Mouse (Mus musculus) CD8-positive naive resting alpha-beta T cell, adult 57 days (primary cell): ENCODE measurements around the gene Ammecr1. TPM values are rescaled to one million over a fixed set of nuclear protein-coding genes. Genes with fewer than 3 reads are reported as not detected.

Experiments used
- total RNA-seq: library from RNA; stranded (reverse); gene quantifications from one replicate; pipeline ENCODE4 v1.2.4, GENCODE M21; 2023

Gene Ammecr1
- total RNA-seq: 6.2 TPM

DNA sequence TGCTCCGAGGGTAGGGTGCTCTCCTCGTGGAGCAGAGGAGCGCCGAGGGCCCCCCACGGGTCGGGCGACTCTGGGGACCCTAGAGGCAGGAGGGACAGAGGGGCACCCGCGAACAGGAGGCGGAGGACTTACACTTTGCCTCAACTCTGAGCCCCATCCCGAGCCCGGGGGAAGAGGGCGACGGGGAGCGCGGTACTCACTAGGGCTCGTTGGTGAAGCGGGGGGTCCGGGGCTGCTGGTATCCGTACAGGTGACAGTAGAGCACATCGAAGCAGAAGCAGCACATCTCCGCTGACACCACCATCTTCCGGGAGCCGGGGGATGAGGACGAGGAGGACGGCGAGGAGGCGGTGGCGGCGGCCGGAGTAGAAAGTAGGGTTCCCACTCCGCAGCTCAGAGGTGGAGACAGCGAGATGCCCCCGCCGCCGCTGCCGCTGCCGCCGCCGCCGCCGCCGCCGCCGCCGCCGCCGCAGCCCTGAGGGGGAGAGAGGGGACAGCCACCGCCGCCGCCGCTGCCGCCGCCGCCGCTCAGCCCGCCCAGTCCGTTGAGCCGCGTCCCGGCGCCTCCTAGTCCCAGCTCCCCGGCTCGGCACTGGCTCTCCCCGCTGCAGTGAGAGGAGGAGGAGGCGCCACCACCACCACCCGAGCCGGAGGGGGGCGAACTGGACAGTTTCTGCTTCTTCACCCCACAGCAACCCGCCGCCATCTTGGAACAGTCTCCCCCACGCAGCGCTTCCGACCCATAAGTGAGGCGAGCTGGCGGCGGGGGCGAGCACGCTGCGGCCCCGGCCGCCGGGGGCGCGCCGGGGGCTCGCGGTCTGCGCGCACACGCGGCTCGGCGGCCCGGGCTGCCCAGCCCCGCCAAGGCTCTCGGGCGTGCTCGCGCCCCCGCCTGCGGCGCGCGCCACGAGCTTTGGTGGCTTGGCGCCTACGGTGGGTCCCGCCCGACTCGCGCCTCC, at the start of gene Ammecr1:
Gene Ammecr1, minus strand, starts transcription at position 721 of the 959 bp plus-strand sequence.

Other genes with a start within 250 kb of the Ammecr1 start
- gene Rtl9, start 132.9 kb upstream of the Ammecr1 start, total RNA-seq: not detected